Mouse (Mus musculus) stomach, embryonic 15.5 days (tissue): ENCODE results near the gene Ctnna2. TPM values are rescaled to one million over a fixed set of nuclear protein-coding genes. Genes with fewer than 3 reads are reported as not detected.

ENCODE experiments used
- ATAC-seq: fragments of 200-750 bp; cut with Nextera tagmentation; 2 replicates; pipeline ENCODE4 v1.8.0; 2017; ENCODE audit warnings: low read depth, moderate number of reproducible peaks, moderate TSS enrichment; ENCODE audit not compliant: insufficient read depth, low FRiP score
- H3K27ac ChIP-seq: fragments of 300-500 bp; sonication (generic); 2 replicates; pipeline ENCODE4 v1.5.1; 2015; ENCODE audit warnings: mild to moderate bottlenecking, inconsistent platforms
- H3K27me3 ChIP-seq: fragments of 300-500 bp; sonication (generic); replicated peaks from 2 replicates; pipeline ENCODE4 v1.6.1; 2015; ENCODE audit warnings: inconsistent platforms
- H3K36me3 ChIP-seq: fragments of 300-500 bp; sonication (generic); 2 replicates; pipeline ENCODE4 v1.6.1; 2015; ENCODE audit warnings: inconsistent platforms
- H3K4me1 ChIP-seq: fragments of 300-500 bp; sonication (generic); 2 replicates; pipeline ENCODE4 v1.6.1; 2015; ENCODE audit warnings: inconsistent platforms
- H3K4me2 ChIP-seq: fragments of 300-500 bp; sonication (generic); 2 replicates; pipeline ENCODE4 v1.6.1; 2015; ENCODE audit warnings: mild to moderate bottlenecking, inconsistent platforms
- H3K4me3 ChIP-seq: fragments of 300-500 bp; sonication (generic); replicated peaks from 2 replicates; pipeline ENCODE4 v1.5.1; 2015; ENCODE audit warnings: inconsistent platforms
- H3K9ac ChIP-seq: fragments of 300-500 bp; sonication (generic); 2 replicates; pipeline ENCODE4 v1.6.1; 2015; ENCODE audit warnings: inconsistent platforms
- H3K9me3 ChIP-seq: fragments of 300-500 bp; sonication (generic); 2 replicates; pipeline ENCODE4 v1.6.1; 2016; ENCODE audit warnings: inconsistent platforms
- WGBS: fragments of 180-500 bp; shearing (Covaris S2); methylation state at CpG from one replicate; pipeline ENCODE4 v1.1.7; 2015; 5-methylcytosine and 5-hydroxymethylcytosine counted together
- polyA plus RNA-seq: library from polyadenylated mRNA; unstranded; fragments of >200 nt; fragmentation: Nextera tagmentation; extraction: Ambion mirVana; gene quantifications from 2 replicates; pipeline ENCODE4 v1.2.1, GENCODE M21; 2015

Gene Ctnna2
- polyA plus RNA-seq, 1 experiment from 2014 or later = 7.2 TPM

- no peaks in the 10 kb centered on the region for H3K9me3 ChIP-seq
- H3K4me3 ChIP-seq = no peak overlapping the region
- H3K27ac ChIP-seq = no peak overlapping the region
- H3K27me3 ChIP-seq = no peaks in the 10 kb centered on the region
- ATAC-seq = no peak
- no peaks in the 10 kb centered on the region for H3K4me1 ChIP-seq
- no peak overlapping the region for H3K4me2 ChIP-seq
- no peak overlapping the region for H3K9ac ChIP-seq
- 26% methylated on average over 3 of the region's 3 CpGs for WGBS
- no peaks in the 10 kb centered on the region for H3K36me3 ChIP-seq
These were observed 111.4 kb downstream of the Ctnna2 start for GRCm38 (mm10) chr6:77868119-77868518.

- Histone ChIP-seq H3K36me3 (no peaks in the 10 kb centered on the region), H3K9ac (no peak overlapping the region), H3K4me2 (no peak overlapping the region), H3K4me1 (no peaks in the 10 kb centered on the region), H3K27ac (no peak overlapping the region), H3K9me3 (no peaks in the 10 kb centered on the region), H3K27me3 (no peaks in the 10 kb centered on the region), H3K4me3 (no peak overlapping the region)
- ATAC-seq = no peak
- WGBS = 88% methylated on average over 2 of the region's 2 CpGs
These were observed 116.1 kb downstream of the Ctnna2 start for GRCm38 (mm10) chr6:77863379-77863778.

GRCm38 (mm10) chr6:77862781-77863180 lies 116.7 kb downstream of the Ctnna2 start:
- Histone ChIP-seq H3K27me3 (no peaks in the 10 kb centered on the region), H3K9ac (no peak overlapping the region), H3K4me1 (no peaks in the 10 kb centered on the region), H3K4me3 (no peak overlapping the region), H3K4me2 (no peak overlapping the region), H3K9me3 (no peaks in the 10 kb centered on the region), H3K36me3 (no peaks in the 10 kb centered on the region), H3K27ac (no peak overlapping the region)
- no peak for ATAC-seq
- WGBS = 81% methylated on average over 6 of the region's 6 CpGs

GRCm38 (mm10) chr6:77849438-77849837 lies 130.1 kb downstream of the Ctnna2 start:
- H3K9ac ChIP-seq = no peak overlapping the region
- H3K36me3 ChIP-seq = no peaks in the 10 kb centered on the region
- H3K27ac ChIP-seq = no peak overlapping the region
- H3K4me1 ChIP-seq = no peaks in the 10 kb centered on the region
- no peaks in the 10 kb centered on the region for H3K9me3 ChIP-seq
- no peak overlapping the region for H3K4me2 ChIP-seq
- ATAC-seq = no peak
- no peaks in the 10 kb centered on the region for H3K27me3 ChIP-seq
- H3K4me3 ChIP-seq = no peak overlapping the region
- WGBS = 84% methylated on average over 1 of the region's 1 CpGs

GRCm38 (mm10) chr6:77848796-77849195 lies 130.7 kb downstream of the Ctnna2 start:
- no peak overlapping the region for H3K9ac ChIP-seq
- no peaks in the 10 kb centered on the region for H3K27me3 ChIP-seq
- no peaks in the 10 kb centered on the region for H3K36me3 ChIP-seq
- H3K4me1 ChIP-seq = no peaks in the 10 kb centered on the region
- no peak overlapping the region for H3K27ac ChIP-seq
- no peak overlapping the region for H3K4me2 ChIP-seq
- no peak for ATAC-seq
- no peaks in the 10 kb centered on the region for H3K9me3 ChIP-seq
- no peak overlapping the region for H3K4me3 ChIP-seq

- H3K4me2 ChIP-seq = no peak overlapping the region
- no peaks in the 10 kb centered on the region for H3K4me1 ChIP-seq
- H3K27me3 ChIP-seq = no peaks in the 10 kb centered on the region
- H3K4me3 ChIP-seq = no peak overlapping the region
- WGBS = 84% methylated on average over 2 of the region's 2 CpGs
- no peak overlapping the region for H3K27ac ChIP-seq
- H3K36me3 ChIP-seq = no peaks in the 10 kb centered on the region
- no peaks in the 10 kb centered on the region for H3K9me3 ChIP-seq
- H3K9ac ChIP-seq = no peak overlapping the region
- ATAC-seq = no peak
These were observed 131.8 kb downstream of the Ctnna2 start for GRCm38 (mm10) chr6:77847651-77848050.

- 67% methylated on average over 2 of the region's 2 CpGs for WGBS
- H3K9ac ChIP-seq = no peak overlapping the region
- no peak overlapping the region for H3K27ac ChIP-seq
- no peaks in the 10 kb centered on the region for H3K36me3 ChIP-seq
- no peak overlapping the region for H3K4me3 ChIP-seq
- no peak for ATAC-seq
- H3K4me1 ChIP-seq = no peaks in the 10 kb centered on the region
- no peaks in the 10 kb centered on the region for H3K9me3 ChIP-seq
- H3K4me2 ChIP-seq = no peak overlapping the region
- no peaks in the 10 kb centered on the region for H3K27me3 ChIP-seq
These were observed 140.4 kb downstream of the Ctnna2 start for GRCm38 (mm10) chr6:77839076-77839475.

GRCm38 (mm10) chr6:77838653-77839052 lies 140.8 kb downstream of the Ctnna2 start:
- H3K9ac ChIP-seq = no peak overlapping the region
- H3K27me3 ChIP-seq = no peaks in the 10 kb centered on the region
- no peak overlapping the region for H3K4me3 ChIP-seq
- no peak overlapping the region for H3K4me2 ChIP-seq
- no peaks in the 10 kb centered on the region for H3K9me3 ChIP-seq
- no peak for ATAC-seq
- H3K4me1 ChIP-seq = no peaks in the 10 kb centered on the region
- no peaks in the 10 kb centered on the region for H3K36me3 ChIP-seq
- H3K27ac ChIP-seq = no peak overlapping the region

GRCm38 (mm10) chr6:77837543-77837942 lies 142.0 kb downstream of the Ctnna2 start:
- ATAC-seq = no peak
- 80% methylated on average over 3 of the region's 3 CpGs for WGBS
- H3K9me3 ChIP-seq = no peaks in the 10 kb centered on the region
- no peak overlapping the region for H3K4me2 ChIP-seq
- no peaks in the 10 kb centered on the region for H3K27me3 ChIP-seq
- H3K4me1 ChIP-seq = no peaks in the 10 kb centered on the region
- no peaks in the 10 kb centered on the region for H3K36me3 ChIP-seq
- H3K9ac ChIP-seq = no peak overlapping the region
- no peak overlapping the region for H3K27ac ChIP-seq
- no peak overlapping the region for H3K4me3 ChIP-seq

GRCm38 (mm10) chr6:77834680-77835079 lies 144.8 kb downstream of the Ctnna2 start:
- no peaks in the 10 kb centered on the region for H3K27me3 ChIP-seq
- no peak overlapping the region for H3K27ac ChIP-seq
- no peaks in the 10 kb centered on the region for H3K36me3 ChIP-seq
- H3K4me3 ChIP-seq = no peak overlapping the region
- no peaks in the 10 kb centered on the region for H3K4me1 ChIP-seq
- no peak overlapping the region for H3K9ac ChIP-seq
- ATAC-seq = no peak
- 55% methylated on average over 2 of the region's 2 CpGs for WGBS
- H3K9me3 ChIP-seq = no peaks in the 10 kb centered on the region
- H3K4me2 ChIP-seq = no peak overlapping the region

GRCm38 (mm10) chr6:77827526-77827925 lies 152.0 kb downstream of the Ctnna2 start:
- H3K9ac ChIP-seq = no peak overlapping the region
- H3K4me2 ChIP-seq = no peak overlapping the region
- H3K27me3 ChIP-seq = no peaks in the 10 kb centered on the region
- no peaks in the 10 kb centered on the region for H3K4me1 ChIP-seq
- no peak for ATAC-seq
- 76% methylated on average over 1 of the region's 1 CpGs for WGBS
- no peak overlapping the region for H3K27ac ChIP-seq
- no peaks in the 10 kb centered on the region for H3K36me3 ChIP-seq
- no peak overlapping the region for H3K4me3 ChIP-seq
- H3K9me3 ChIP-seq = no peaks in the 10 kb centered on the region

- ATAC-seq = no peak
- Histone ChIP-seq H3K4me1 (no peaks in the 10 kb centered on the region), H3K4me2 (no peak overlapping the region), H3K36me3 (no peaks in the 10 kb centered on the region), H3K27me3 (no peaks in the 10 kb centered on the region), H3K27ac (no peak overlapping the region), H3K9me3 (no peaks in the 10 kb centered on the region), H3K4me3 (no peak overlapping the region), H3K9ac (no peak overlapping the region)
- WGBS = 66% methylated on average over 3 of the region's 3 CpGs
These were observed 162.4 kb downstream of the Ctnna2 start for GRCm38 (mm10) chr6:77817116-77817515.

GRCm38 (mm10) chr6:77811041-77811440 lies 168.5 kb downstream of the Ctnna2 start:
- Histone ChIP-seq H3K27ac (no peak overlapping the region), H3K4me2 (no peak overlapping the region), H3K27me3 (no peaks in the 10 kb centered on the region), H3K4me1 (no peaks in the 10 kb centered on the region), H3K36me3 (no peaks in the 10 kb centered on the region), H3K4me3 (no peak overlapping the region), H3K9me3 (no peaks in the 10 kb centered on the region), H3K9ac (no peak overlapping the region)
- ATAC-seq = no peak
- 85% methylated on average over 3 of the region's 3 CpGs for WGBS
